Mouse (Mus musculus): ENCODE results near the gene Rpp40. TPM values are rescaled to one million over a fixed set of nuclear protein-coding genes. Genes with fewer than 3 reads are reported as not detected.

The Rpp40 gene
- polyA plus RNA-seq, 1 experiment from 2014 or later = 16.5 TPM

DNA sequence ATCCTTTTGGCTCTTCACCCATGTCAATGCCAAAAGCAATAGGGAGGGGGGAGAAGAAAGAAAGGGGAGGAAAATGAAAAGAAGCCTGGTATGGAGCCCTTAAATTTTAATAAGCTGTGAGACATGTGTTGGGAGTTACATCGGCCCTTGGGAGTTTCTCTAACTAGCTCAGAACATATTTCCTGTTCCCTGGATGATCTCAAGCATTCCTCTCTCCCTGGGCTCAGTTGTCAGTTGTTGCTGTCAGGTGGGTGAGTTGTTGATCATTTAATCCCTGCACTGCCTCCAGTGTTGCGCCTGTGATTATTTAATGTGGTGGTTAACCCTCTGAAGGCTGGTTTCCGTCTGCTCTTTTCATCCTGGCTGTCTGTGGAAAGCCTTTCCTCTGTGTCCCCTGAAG, 60.9 kb downstream of the Rpp40 start:
- H3K36me3 ChIP-seq = peaks cover 20% of the 10 kb centered on the region
- 0 out of 2 replicates have a peak, but pooled peaks cover 4% of the 10 kb centered on the region for H3K4me1 ChIP-seq
- H3K9ac ChIP-seq = no peak overlapping the region
- H3K9me3 ChIP-seq (replicated peaks) = no peaks in the 10 kb centered on the region
- ATAC-seq = no peak
- H3K4me2 ChIP-seq = no peak overlapping the region
- H3K27ac ChIP-seq = no peak overlapping the region
- 78% methylated on average over 3 of the region's 3 CpGs for WGBS (ENCODE audit: insufficient replicate concordance)
- H3K4me3 ChIP-seq = no peak overlapping the region
- H3K27me3 ChIP-seq (replicated peaks) = no peaks in the 10 kb centered on the region

Other genes with a start within 250 kb of the Rpp40 start
- 18.8 and 19.3 TPM in 2 replicates for gene Cdyl, start 246.5 kb downstream of the Rpp40 start, polyA plus RNA-seq (2016; fragmentation: Nextera tagmentation; extraction: Ambion mirVana)
- gene Ppp1r3g, start 52.5 kb upstream of the Rpp40 start, polyA plus RNA-seq (2016; fragmentation: Nextera tagmentation; extraction: Ambion mirVana) = 0.30 and 0.37 TPM in 2 replicates
- 28.0 and 31.0 TPM in 2 replicates for gene Fars2, start 211.1 kb upstream of the Rpp40 start, polyA plus RNA-seq (2016; fragmentation: Nextera tagmentation; extraction: Ambion mirVana)
- 27.5 and 27.6 TPM in 2 replicates for gene Lyrm4, start 211.2 kb upstream of the Rpp40 start, polyA plus RNA-seq (2016; fragmentation: Nextera tagmentation; extraction: Ambion mirVana)